Mouse (Mus musculus) right cerebral cortex, postnatal 25 days (tissue): Measurements from ENCODE around the gene Rarb.

ENCODE experiments used
- DNase-seq: peaks from one replicate; pipeline ENCODE4 v3.0.0; 2022

The Rarb gene

GRCm38 (mm10) chr14:16733595-16734298, 85.2 kb downstream of the Rarb start:
- no peak for DNase-seq

- DNase-seq: no peak
Measured at GRCm38 (mm10) chr14:16732054-16732453, 86.9 kb downstream of the Rarb start.

GRCm38 (mm10) chr14:16728175-16728838, 90.6 kb downstream of the Rarb start:
- no peak for DNase-seq

- DNase-seq: no peak
Measured at GRCm38 (mm10) chr14:16723991-16724390, 95.0 kb downstream of the Rarb start.

GRCm38 (mm10) chr14:16717821-16718220, 101.1 kb downstream of the Rarb start:
- DNase-seq: no peak

- DNase-seq: no peak
Measured at GRCm38 (mm10) chr14:16714344-16714955, 104.5 kb downstream of the Rarb start.

GRCm38 (mm10) chr14:16713773-16714172, 105.2 kb downstream of the Rarb start:
- DNase-seq: no peak

- no peak for DNase-seq
Measured at GRCm38 (mm10) chr14:16699228-16699627, 119.7 kb downstream of the Rarb start.

- peak; percentile 14 for DNase-seq
Measured at GRCm38 (mm10) chr14:16695453-16696120, 123.4 kb downstream of the Rarb start.

- DNase-seq: no peak
Measured at GRCm38 (mm10) chr14:16678335-16678734, 140.6 kb downstream of the Rarb start.

GRCm38 (mm10) chr14:16677081-16677480, 141.9 kb downstream of the Rarb start:
- no peak for DNase-seq

- no peak for DNase-seq
Measured at GRCm38 (mm10) chr14:16670571-16670970, 148.4 kb downstream of the Rarb start.

- DNase-seq: no peak
Measured at GRCm38 (mm10) chr14:16639153-16639943, 179.6 kb downstream of the Rarb start.

- DNase-seq: no peak
Measured at GRCm38 (mm10) chr14:16613975-16614374, 205.0 kb downstream of the Rarb start.

GRCm38 (mm10) chr14:16605480-16605879, 213.5 kb downstream of the Rarb start:
- DNase-seq: no peak

GRCm38 (mm10) chr14:16604469-16605064, 214.4 kb downstream of the Rarb start:
- DNase-seq: no peak

- no peak for DNase-seq
Measured at GRCm38 (mm10) chr14:16603040-16603590, 215.8 kb downstream of the Rarb start.

- peak; percentile 28 for DNase-seq
Measured at GRCm38 (mm10) chr14:16599224-16599623, 219.7 kb downstream of the Rarb start.

- DNase-seq: no peak
Measured at GRCm38 (mm10) chr14:16598074-16598501, 220.9 kb downstream of the Rarb start.

- DNase-seq: no peak
Measured at GRCm38 (mm10) chr14:16589139-16589538, 229.8 kb downstream of the Rarb start.

GRCm38 (mm10) chr14:16578100-16578499, 240.9 kb downstream of the Rarb start:
- DNase-seq: no peak

GRCm38 (mm10) chr14:16577049-16577448, 241.9 kb downstream of the Rarb start:
- peak; percentile 29 for DNase-seq
